Mouse (Mus musculus): ENCODE measurements at regions not wholly inside any gene's neighbourhood (a gene's known extent, or its start where the extent isn't known, plus 50 kb on each side); places are given as distances from the start of the nearest gene placed in this dataset.

- Histone ChIP-seq H3K4me1 (no peaks in the 10 kb centered on the region; the same call in 1 of the 2 replicates), H3K27ac (no peak overlapping the region), H3K4me2 (no peak overlapping the region), H3K9ac (no peak overlapping the region), H3K27me3 (no peaks in the 10 kb centered on the region), H3K9me3 (no peaks in the 10 kb centered on the region), H3K36me3 (no peaks in the 10 kb centered on the region), H3K4me3 (no peak overlapping the region)
- ATAC-seq (ENCODE audit: insufficient number of reproducible peaks, low FRiP score, low TSS enrichment, low read depth), result no peak
- WGBS, result 71% methylated on average over 2 of the region's 2 CpGs
Observed at GRCm38 (mm10) chr10:57090131-57090530, 396.1 kb upstream of the Hsf2 start.

- H3K4me2 ChIP-seq, result no peak overlapping the region
- no peaks in the 10 kb centered on the region for H3K27me3 ChIP-seq
- no peak for ATAC-seq (ENCODE audit: insufficient number of reproducible peaks, low FRiP score, low TSS enrichment, low read depth)
- WGBS, result 55% methylated on average over 3 of the region's 3 CpGs
- H3K36me3 ChIP-seq, result no peaks in the 10 kb centered on the region
- no peaks in the 10 kb centered on the region for H3K9me3 ChIP-seq
- no peak overlapping the region for H3K27ac ChIP-seq
- no peak overlapping the region for H3K9ac ChIP-seq
- H3K4me1 ChIP-seq, result no peaks in the 10 kb centered on the region
- no peak overlapping the region for H3K4me3 ChIP-seq
Observed at GRCm38 (mm10) chr10:57095920-57096319, 390.3 kb upstream of the Hsf2 start.

- Histone ChIP-seq H3K4me1 (no peaks in the 10 kb centered on the region), H3K27ac (no peak overlapping the region), H3K4me2 (no peak overlapping the region), H3K27me3 (no peaks in the 10 kb centered on the region), H3K9ac (no peak overlapping the region), H3K9me3 (no peaks in the 10 kb centered on the region), H3K36me3 (no peaks in the 10 kb centered on the region), H3K4me3 (no peak overlapping the region)
- no peak for ATAC-seq (ENCODE audit: insufficient number of reproducible peaks, low FRiP score, low TSS enrichment, low read depth)
- 78% methylated on average over 2 of the region's 2 CpGs for WGBS
Observed at GRCm38 (mm10) chr10:57113359-57113758, 372.8 kb upstream of the Hsf2 start.

- 86% methylated on average over 8 of the region's 8 CpGs for WGBS
- Histone ChIP-seq H3K4me3 (no peak overlapping the region), H3K27ac (no peak overlapping the region), H3K9me3 (no peaks in the 10 kb centered on the region), H3K4me1 (no peaks in the 10 kb centered on the region), H3K36me3 (no peaks in the 10 kb centered on the region), H3K9ac (no peak overlapping the region), H3K27me3 (no peaks in the 10 kb centered on the region), H3K4me2 (no peak overlapping the region)
- no peak for ATAC-seq (ENCODE audit: insufficient number of reproducible peaks, low FRiP score, low TSS enrichment, low read depth)
Observed at GRCm38 (mm10) chr10:57114696-57115271, 371.4 kb upstream of the Hsf2 start.

GRCm38 (mm10) chr10:57121514-57121913 lies 364.7 kb upstream of the Hsf2 start:
- Histone ChIP-seq H3K27me3 (no peaks in the 10 kb centered on the region), H3K9ac (no peak overlapping the region), H3K9me3 (no peaks in the 10 kb centered on the region), H3K27ac (no peak overlapping the region), H3K4me2 (no peak overlapping the region), H3K4me3 (no peak overlapping the region), H3K36me3 (no peaks in the 10 kb centered on the region), H3K4me1 (no peaks in the 10 kb centered on the region)
- WGBS, result 58% methylated on average over 1 of the region's 1 CpGs
- no peak for ATAC-seq (ENCODE audit: insufficient number of reproducible peaks, low FRiP score, low TSS enrichment, low read depth)

GRCm38 (mm10) chr10:57127185-57127584 lies 359.0 kb upstream of the Hsf2 start:
- no peak for ATAC-seq (ENCODE audit: insufficient number of reproducible peaks, low FRiP score, low TSS enrichment, low read depth)
- Histone ChIP-seq H3K4me2 (no peak overlapping the region), H3K4me3 (no peak overlapping the region), H3K36me3 (no peaks in the 10 kb centered on the region), H3K27ac (no peak overlapping the region), H3K9ac (no peak overlapping the region), H3K27me3 (no peaks in the 10 kb centered on the region), H3K4me1 (no peaks in the 10 kb centered on the region), H3K9me3 (no peaks in the 10 kb centered on the region)
- WGBS, result 70% methylated on average over 3 of the region's 3 CpGs

- 48% methylated on average over 4 of the region's 4 CpGs for WGBS
- ATAC-seq (ENCODE audit: insufficient number of reproducible peaks, low FRiP score, low TSS enrichment, low read depth), result no peak
- H3K4me1 ChIP-seq, result peaks cover 4% of the 10 kb centered on the region; the same call in 1 of the 2 replicates
Observed at GRCm38 (mm10) chr10:57156426-57156825, 329.8 kb upstream of the Hsf2 start.

GRCm38 (mm10) chr10:57156912-57157311 lies 329.3 kb upstream of the Hsf2 start:
- H3K27me3 ChIP-seq, result no peaks in the 10 kb centered on the region
- H3K9me3 ChIP-seq, result no peaks in the 10 kb centered on the region
- no peak overlapping the region for H3K9ac ChIP-seq
- H3K4me1 ChIP-seq, result peaks cover 4% of the 10 kb centered on the region; the same call in 1 of the 2 replicates
- H3K4me3 ChIP-seq, result no peak overlapping the region
- H3K4me2 ChIP-seq, result no peak overlapping the region
- ATAC-seq (ENCODE audit: insufficient number of reproducible peaks, low FRiP score, low TSS enrichment, low read depth), result 0 out of 2 replicates have a peak, but pooled peaks have one; percentile 71
- 46% methylated on average over 9 of the region's 9 CpGs for WGBS
- no peaks in the 10 kb centered on the region for H3K36me3 ChIP-seq
- peak overlapping the region; percentile 12 for H3K27ac ChIP-seq

More at GRCm38 (mm10) chr10:57156426-57156825, 329.8 kb upstream of the Hsf2 start:
- Histone ChIP-seq H3K36me3 (no peaks in the 10 kb centered on the region), H3K27me3 (no peaks in the 10 kb centered on the region), H3K27ac (peak overlapping the region; percentile 12; the same call in 1 of the 2 replicates), H3K9ac (no peak overlapping the region), H3K4me3 (no peak overlapping the region), H3K9me3 (no peaks in the 10 kb centered on the region), H3K4me2 (no peak overlapping the region)

- no peak for ATAC-seq (ENCODE audit: insufficient number of reproducible peaks, low FRiP score, low TSS enrichment, low read depth)
- no peaks in the 10 kb centered on the region for H3K9me3 ChIP-seq
- no peaks in the 10 kb centered on the region for H3K27me3 ChIP-seq
- H3K4me2 ChIP-seq, result no peak overlapping the region
- H3K4me3 ChIP-seq, result no peak overlapping the region
- H3K4me1 ChIP-seq, result peaks cover 4% of the 10 kb centered on the region; the same call in 1 of the 2 replicates
- H3K9ac ChIP-seq, result no peak overlapping the region
- no peak overlapping the region for H3K27ac ChIP-seq
- H3K36me3 ChIP-seq, result no peaks in the 10 kb centered on the region
Observed at GRCm38 (mm10) chr10:57160546-57160945, 325.6 kb upstream of the Hsf2 start.

- H3K4me2 ChIP-seq, result no peak overlapping the region
- no peak for ATAC-seq (ENCODE audit: insufficient number of reproducible peaks, low FRiP score, low TSS enrichment, low read depth)
- H3K36me3 ChIP-seq, result no peaks in the 10 kb centered on the region
- no peaks in the 10 kb centered on the region for H3K4me1 ChIP-seq
- no peak overlapping the region for H3K27ac ChIP-seq
- H3K4me3 ChIP-seq, result no peak overlapping the region
- H3K9ac ChIP-seq, result no peak overlapping the region
- no peaks in the 10 kb centered on the region for H3K9me3 ChIP-seq
- WGBS, result 48% methylated on average over 5 of the region's 5 CpGs
- no peaks in the 10 kb centered on the region for H3K27me3 ChIP-seq
Observed at GRCm38 (mm10) chr10:57163359-57163758, 322.8 kb upstream of the Hsf2 start.

- H3K4me2 ChIP-seq, result no peak overlapping the region
- no peak overlapping the region for H3K4me3 ChIP-seq
- no peak overlapping the region for H3K9ac ChIP-seq
- H3K4me1 ChIP-seq, result no peaks in the 10 kb centered on the region
- H3K27me3 ChIP-seq, result no peaks in the 10 kb centered on the region
- ATAC-seq (ENCODE audit: insufficient number of reproducible peaks, low FRiP score, low TSS enrichment, low read depth), result no peak
- no peaks in the 10 kb centered on the region for H3K36me3 ChIP-seq
- H3K9me3 ChIP-seq, result no peaks in the 10 kb centered on the region
- no peak overlapping the region for H3K27ac ChIP-seq
- WGBS, result 59% methylated on average over 1 of the region's 1 CpGs
Observed at GRCm38 (mm10) chr10:57183560-57183959, 302.6 kb upstream of the Hsf2 start.

- Histone ChIP-seq H3K27ac (no peak overlapping the region), H3K4me1 (no peaks in the 10 kb centered on the region), H3K27me3 (no peaks in the 10 kb centered on the region), H3K9me3 (no peaks in the 10 kb centered on the region), H3K4me2 (no peak overlapping the region), H3K9ac (no peak overlapping the region), H3K36me3 (no peaks in the 10 kb centered on the region), H3K4me3 (no peak overlapping the region)
- no peak for ATAC-seq (ENCODE audit: insufficient number of reproducible peaks, low FRiP score, low TSS enrichment, low read depth)
Observed at GRCm38 (mm10) chr10:57210701-57211100, 275.5 kb upstream of the Hsf2 start.

GRCm38 (mm10) chr10:57231117-57231516 lies 255.1 kb upstream of the Hsf2 start:
- 29% methylated on average over 3 of the region's 3 CpGs for WGBS
- Histone ChIP-seq H3K27me3 (no peaks in the 10 kb centered on the region), H3K4me2 (no peak overlapping the region), H3K9me3 (no peaks in the 10 kb centered on the region), H3K4me1 (no peaks in the 10 kb centered on the region), H3K4me3 (no peak overlapping the region), H3K9ac (no peak overlapping the region), H3K27ac (no peak overlapping the region), H3K36me3 (no peaks in the 10 kb centered on the region)
- 0 out of 2 replicates have a peak, but pooled peaks have one; percentile 52 for ATAC-seq (ENCODE audit: insufficient number of reproducible peaks, low FRiP score, low TSS enrichment, low read depth)
